Mouse (Mus musculus): ENCODE results near the gene Gm9999.
A peak's percentile ranks its signal among the peaks of the same experiment; 100 is the strongest.
"Not testable (repeated sequence)": the region's sequence is repeated elsewhere in the genome, so short reads cannot be mapped to it uniquely, and the experiment has no call there.

Gm9999 gene

DNA sequence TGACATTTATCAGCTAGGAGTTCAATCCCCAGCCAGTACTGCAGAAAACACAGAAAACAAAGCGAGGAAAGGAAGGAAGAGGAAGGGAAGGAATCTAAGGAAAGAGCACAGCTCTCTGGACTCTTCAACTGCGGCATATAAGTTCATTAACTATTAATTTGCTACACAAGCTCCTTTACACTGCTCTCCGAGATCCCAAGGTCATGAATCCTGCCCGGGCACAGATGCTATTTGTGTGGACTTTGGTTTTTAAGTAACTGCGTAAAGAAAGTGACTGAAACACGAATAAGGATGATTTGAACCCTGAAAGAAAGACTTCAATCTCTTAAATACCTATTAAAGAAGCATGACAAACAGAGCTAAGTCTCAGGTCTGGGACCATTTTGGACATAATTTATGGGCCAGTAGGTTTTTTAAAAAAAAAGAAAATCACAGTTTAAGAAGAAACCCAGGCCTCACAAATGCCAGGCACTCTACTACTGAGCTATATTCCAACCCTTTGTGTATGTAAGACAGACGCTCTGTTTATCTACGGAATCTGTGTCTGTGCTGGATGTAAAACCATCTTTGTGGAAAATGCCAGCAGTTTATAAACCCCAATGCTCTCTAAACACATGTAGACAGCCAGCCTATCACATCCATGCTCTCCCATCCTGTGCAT, 16.7 kb downstream of the Gm9999 start:
- DNase-seq = no peak

- peak; percentile 66 for DNase-seq
Measured at GRCm38 (mm10) chr7:47000644-47000983, 17.2 kb downstream of the Gm9999 start.

DNA sequence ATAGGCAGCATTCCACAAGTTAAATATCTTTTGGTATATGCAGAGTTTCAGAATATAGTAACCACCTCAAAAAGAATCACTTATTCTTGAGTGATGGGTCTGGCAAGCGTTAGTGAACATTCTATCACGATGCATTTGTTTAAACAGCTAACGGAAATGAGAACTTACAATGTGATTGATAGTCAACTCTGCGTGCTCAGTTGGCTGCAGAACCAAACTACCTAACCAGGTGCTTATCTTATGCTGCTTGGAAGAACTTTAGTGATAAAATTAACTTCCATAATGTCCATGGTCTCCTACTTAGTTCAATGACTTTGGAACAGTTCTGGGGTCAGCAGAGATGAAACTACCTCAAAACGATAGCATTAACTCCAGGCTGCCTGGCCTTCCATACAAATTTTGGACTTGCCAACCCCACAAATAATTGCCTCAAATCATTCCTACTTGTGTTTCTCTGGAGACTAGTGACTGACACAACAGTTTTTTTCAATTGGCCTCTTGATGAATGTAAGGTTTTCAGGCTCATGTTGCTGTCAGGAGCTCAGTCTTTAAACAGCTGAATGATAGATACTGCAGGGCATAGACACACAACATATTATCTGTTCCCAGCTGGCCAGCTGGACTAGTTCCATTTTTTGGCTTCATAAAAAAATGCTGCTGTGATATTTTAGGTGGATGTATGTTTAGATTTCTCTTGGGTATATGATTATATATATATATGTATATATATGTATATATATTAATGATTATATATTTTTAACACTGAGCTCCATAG, 17.9 kb downstream of the Gm9999 start:
- DNase-seq = no peak

GRCm38 (mm10) chr7:47001900-47002275, 18.5 kb downstream of the Gm9999 start:
- no peak for DNase-seq

DNA sequence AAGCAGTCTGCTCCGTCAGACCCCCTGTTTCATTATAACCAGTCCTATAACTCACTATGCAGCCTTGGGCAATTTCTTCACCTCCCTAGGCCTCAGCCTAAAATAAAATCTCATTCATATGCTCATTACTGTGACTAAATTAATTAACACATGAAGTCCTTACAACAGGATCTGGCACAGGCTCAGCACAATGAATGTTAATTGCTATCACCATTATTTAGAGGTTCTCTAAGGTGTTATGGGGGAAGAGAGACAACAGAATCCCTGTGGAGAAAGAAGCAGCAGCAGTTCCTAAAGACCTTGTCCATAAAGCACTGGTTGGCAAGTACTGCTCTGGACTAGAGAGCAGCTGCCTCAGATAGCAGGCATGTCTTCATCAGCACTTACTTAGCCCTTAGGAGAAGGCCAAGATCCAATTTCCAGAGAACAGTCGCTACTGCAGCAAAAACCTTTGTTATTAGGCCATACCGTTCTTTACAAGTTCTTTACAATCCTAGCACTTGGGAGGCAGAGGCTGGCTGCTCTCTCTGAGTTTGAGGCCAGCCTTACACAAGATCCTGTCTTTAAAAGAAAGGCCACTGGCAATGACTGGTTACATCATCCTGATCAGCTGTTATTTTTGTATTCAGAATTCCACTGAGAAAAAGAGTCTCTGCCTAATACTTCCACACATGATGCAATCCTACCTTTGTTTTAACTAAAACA, 20.2 kb downstream of the Gm9999 start:
- DNase-seq = no peak

DNA sequence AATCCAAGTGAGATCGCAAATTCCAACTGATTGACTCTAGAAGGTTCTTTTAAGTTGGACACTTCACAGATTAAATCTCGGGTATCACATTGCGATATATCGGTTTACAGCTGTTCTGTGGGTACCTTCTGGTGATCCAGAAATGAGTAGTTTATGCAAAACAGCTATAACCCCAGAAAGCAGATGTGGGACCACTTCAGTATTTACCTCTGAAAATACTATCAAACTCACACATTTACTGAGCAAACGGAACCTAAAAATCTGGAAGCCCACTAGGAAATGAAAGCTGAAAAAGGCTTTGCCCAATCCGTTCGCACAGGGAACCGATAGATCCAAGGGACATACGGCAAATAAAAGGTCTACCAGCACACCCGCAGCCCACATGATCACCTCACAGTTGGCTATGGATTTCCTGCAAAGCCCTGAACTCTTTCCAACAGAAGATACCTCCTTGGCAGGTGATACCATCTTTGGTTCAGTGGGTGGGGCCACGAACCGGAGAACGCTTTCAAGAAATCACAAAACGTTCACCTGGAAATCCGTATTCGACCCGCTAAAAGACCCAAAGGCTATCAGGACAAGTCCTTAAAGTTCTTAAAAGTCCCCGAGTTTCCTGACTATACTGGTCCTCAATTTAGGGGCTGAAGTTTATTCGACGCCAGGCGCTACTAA, 23.9 kb downstream of the Gm9999 start:
- DNase-seq = no peak

DNA sequence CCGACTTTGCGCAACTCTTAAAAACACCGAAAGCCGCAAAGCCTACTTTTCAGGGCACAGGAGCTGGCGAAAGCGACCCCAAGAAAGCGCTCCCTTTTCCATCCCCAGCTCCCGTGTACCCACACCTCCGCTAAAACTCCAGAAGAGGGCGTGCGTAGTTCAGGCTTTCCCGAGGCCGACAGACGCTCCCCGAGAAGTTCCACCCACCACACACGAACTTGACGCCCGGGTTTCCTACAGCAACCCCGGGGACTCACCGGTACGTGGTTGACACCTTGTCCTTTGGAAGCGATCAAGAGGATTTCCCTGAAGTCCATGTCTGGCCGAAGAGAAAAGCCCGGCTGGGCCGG, 24.4 kb downstream of the Gm9999 start:
- DNase-seq = no peak

DNA sequence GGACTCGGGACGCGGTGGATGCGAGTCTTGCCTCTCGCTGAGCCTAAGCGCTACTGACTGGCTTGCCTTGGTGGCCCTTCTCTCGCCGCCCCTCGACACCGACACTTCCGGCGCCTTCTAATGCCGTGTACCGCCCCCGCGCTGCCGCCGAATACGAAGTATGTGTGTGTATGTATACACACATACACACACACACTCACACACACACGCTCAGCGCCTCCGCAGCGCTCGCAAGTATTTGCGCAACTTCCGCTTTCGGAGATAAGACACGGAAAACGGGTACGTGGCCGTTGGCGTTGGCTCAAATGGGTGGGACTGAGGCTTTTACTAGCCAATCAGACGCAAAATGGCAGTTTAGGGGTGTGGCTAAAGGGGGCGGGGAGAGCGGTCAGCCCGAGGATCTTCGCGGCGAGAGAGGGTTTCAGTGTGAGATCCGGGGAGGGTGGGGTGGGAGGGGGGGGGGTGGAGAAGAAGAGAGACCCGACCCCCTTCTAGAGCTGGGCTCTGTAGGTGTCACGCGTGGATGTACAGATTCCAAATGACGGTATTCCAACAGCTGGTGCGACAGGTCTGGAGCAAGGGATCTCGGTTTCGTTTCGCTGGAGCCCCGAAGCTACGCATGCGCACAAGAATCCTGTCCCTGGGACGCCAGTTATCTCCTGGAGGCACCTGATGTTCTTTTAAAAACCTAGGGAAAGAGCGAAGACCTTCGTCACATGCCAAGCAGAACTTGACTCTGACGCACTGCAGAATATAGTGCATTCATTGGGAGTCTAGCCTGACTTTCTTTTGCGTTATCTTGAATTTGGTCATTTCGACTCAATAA, 25.0 kb downstream of the Gm9999 start, which contains the start of gene Spty2d1:
Gene Spty2d1 (minus strand): TSS at position 244 of the 826 bp plus-strand sequence.
- peak; percentile 100 for DNase-seq

GRCm38 (mm10) chr7:47013131-47013767, 29.9 kb downstream of the Gm9999 start:
- DNase-seq = no peak

DNA sequence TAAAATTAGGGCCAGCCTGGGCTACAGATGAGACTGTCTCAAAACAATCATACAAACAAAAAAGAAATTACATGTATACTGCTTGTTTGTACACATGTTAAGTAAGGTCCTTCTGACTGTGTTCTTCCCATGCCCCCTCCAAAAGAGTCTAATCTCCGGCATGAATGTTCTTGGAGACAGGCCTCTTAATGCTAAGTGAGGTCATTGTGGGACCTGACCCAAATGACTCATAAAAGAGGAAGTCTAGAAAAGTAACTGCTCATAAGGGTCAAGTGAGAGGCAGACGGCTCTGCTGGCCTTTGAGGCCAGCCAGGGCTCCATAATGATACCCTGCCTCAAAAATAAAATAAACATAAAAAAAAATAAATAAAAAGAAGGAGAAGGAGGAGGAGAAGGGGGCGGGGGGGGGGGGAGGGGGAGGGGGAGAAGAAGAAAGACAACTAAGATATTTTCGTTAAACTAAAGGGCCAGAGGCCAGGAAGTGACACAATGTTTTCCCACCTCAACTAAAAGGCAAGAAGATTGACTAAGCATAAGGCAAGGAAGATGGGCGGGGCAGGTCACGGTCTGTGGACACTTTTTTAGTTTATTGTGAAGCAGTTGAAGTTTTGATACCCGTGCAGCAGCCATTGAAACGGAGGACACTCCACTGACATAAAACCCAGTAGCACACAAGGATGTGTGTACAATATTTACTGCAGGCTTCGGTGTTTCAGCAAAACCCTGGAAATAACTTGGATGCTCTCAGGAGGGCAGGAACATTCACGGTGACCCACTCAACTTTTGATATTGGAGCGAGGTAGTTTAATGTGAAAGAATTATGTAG, 31.4 kb downstream of the Gm9999 start:
- DNase-seq = peak; percentile 91

DNA sequence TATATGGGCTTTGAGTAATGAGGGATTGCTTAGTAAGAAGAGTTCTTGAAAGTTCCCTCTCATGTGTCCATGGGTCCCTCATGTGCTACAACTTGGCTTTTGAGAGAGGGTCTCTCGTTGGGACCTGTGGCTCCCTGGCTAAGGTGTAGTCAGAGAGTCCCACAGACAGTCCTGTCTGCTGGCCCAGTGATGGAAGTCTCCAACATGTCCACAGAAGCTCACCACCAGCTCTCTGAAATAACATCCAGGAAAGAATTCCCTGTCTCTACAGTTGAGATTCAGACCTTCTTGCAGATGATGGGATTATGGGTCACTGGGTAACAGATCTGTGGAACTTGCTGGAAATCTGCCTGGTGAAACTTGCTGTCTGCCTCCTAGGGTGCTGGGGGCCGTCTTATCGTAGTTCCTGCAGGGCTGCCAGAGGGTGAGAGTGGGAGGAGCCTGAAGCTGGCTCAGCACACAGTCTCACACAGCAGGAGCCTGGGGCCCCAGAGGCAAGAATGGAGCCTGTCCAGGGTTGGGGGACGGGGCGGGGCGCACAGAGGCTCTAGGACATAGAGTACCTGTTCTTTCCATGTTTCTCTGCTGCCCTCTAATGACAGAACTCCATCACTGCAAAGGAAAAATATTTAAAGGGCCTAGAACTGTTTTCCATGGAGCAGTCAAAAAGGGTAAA, 32.1 kb downstream of the Gm9999 start:
- peak; percentile 97 for DNase-seq

DNA sequence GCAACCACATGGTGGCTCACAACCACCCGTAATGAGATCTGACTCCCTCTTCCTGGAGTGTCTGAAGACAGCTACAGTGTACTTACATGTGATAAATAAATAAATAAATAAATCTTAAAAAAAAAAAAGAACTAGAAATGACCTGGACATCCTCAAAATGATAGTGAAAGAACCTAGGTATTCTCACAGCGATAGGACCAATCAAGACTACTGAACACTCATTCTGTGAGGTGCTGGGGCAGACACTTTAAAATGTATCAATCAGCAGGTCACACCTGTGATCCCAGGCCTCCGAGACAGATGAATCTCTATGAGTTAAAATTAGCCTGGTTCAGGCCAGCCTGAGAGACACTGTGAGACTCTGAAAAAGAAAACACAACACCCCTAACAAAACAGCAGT, 33.2 kb downstream of the Gm9999 start:
- DNase-seq = no peak

- DNase-seq = no peak
Measured at GRCm38 (mm10) chr7:47017146-47017545, 33.8 kb downstream of the Gm9999 start.

- DNase-seq = no peak
Measured at GRCm38 (mm10) chr7:47019641-47020040, 36.3 kb downstream of the Gm9999 start.

- peak; percentile 60 for DNase-seq
Measured at GRCm38 (mm10) chr7:47020956-47021355, 37.6 kb downstream of the Gm9999 start.

GRCm38 (mm10) chr7:47022482-47022881, 39.1 kb downstream of the Gm9999 start:
- DNase-seq = peak; percentile 40

- DNase-seq = peak; percentile 94
Measured at GRCm38 (mm10) chr7:47023530-47023929, 40.1 kb downstream of the Gm9999 start.

- no peak for DNase-seq
Measured at GRCm38 (mm10) chr7:47024454-47024853, 41.1 kb downstream of the Gm9999 start.

DNA sequence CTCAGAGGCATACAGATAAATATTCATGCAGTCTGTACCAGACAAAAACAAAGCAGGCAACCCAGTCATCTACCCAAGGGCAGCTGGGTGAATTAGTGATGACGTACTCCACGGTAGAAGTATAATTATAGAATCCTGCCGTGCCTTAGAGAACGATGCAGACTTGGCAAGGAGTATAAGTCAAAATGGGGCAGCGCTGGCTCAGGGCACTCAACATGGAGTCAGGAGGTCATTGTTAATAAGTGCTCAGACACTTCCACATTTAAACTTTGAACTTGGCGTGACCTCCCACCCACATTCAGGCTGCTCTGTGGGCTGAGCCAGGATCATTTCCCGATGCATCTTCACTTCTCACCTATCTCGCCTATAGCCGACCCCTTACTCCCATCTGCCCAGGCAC, 42.0 kb downstream of the Gm9999 start:
- DNase-seq = no peak

DNA sequence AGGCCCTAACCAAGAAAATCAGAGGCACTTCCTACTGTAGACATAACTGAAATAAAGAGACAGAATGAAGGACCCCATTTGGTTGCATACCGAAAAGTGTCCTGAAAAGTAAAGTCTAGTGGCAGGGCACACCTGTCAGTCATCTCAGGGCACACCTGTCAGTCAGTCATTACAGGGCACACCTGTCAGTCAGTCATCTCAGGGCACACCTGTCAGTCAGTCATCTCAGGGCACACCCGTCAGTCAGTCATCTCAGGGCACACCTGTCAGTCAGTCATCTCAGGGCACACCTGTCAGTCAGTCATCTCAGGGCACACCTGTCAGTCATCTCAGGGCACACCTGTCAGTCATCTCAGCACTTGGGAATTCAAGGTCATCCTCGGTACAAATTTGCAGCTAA, 43.5 kb downstream of the Gm9999 start:
- not testable (repeated sequence) for DNase-seq

Measured in lung, postnatal 36 days (tissue).